Mouse (Mus musculus): ENCODE results near the gene Otx2. TPM values are rescaled to one million over a fixed set of nuclear protein-coding genes. Genes with fewer than 3 reads are reported as not detected.

The Otx2 gene
- total RNA-seq, 2 experiments from 2014 or later, result 0.16 to 0.39 TPM

DNA sequence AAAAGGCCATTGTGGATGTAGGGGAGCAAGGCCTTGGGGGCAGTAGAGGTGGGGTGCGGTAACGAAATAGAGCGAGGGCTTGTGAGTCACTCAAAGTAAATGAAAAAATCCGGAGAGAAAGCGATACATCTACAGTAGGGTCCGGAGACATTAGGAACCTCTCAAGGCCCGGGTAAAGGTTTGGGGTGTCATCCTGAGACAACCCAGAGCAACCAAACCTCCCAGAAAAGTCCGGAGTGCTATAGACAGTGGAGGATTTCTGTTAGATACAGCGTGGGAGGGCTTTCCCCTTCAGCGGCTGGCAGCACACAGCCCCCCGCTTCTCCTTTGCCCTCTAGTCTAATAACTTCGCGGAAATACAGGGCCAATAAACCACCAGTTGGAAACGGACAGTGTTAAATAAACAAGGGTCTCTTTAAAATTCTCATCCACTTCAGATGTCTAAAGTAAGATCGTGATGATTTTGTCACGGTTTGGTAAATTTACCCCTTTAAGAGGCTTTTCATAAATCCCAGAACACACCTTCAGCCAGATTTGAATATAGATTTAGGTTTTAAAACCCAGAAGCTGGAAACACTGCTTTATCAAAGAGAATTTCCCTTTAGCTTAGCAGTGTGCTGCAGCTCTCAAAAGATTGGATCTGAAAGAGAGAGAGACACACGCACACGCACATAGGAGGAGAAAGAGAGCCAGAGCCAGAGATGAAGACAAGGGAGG, 3.9 kb downstream of the Otx2 start:
- no peak for DNase-seq (ENCODE audit: low spot score in 2 of 2)
- intact Hi-C loops (cut with DNase I), result loop anchor here (10.0 kb wide), 1 partner anchor 325 kb away; no protein-coding TSS in a partner anchor

DNA sequence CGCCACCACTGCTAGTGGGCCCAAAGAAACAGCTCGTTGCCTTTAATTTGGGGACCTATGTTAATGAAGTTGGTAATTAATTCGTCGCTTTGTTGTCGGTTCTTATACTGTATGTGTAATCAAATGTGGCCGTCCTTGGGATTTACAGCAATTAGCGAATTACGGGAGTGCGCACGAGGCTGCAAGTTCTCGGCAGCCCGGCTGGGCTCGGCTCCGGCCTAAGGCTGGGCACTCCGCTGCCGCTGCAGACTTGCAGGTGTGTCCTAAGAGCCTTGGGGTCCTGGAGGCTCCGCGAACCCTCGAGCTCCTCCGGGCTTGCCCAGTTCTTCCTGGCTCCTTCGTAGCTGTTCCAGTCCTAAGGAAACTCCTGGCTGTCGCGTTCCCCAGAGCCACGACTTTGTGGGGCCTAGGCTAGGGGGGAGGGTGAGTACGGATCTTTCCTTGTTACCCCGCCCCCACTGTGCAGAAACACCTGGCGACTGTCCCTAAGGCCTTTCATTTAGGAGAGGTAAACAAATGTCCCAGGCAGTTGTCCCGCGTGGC, 4.8 kb downstream of the Otx2 start:
- intact Hi-C loops (cut with DNase I), result loop anchor here (10.0 kb wide), 1 partner anchor 326 kb away; no protein-coding TSS in a partner anchor
- no peak for DNase-seq (ENCODE audit: low spot score in 2 of 2)

DNA sequence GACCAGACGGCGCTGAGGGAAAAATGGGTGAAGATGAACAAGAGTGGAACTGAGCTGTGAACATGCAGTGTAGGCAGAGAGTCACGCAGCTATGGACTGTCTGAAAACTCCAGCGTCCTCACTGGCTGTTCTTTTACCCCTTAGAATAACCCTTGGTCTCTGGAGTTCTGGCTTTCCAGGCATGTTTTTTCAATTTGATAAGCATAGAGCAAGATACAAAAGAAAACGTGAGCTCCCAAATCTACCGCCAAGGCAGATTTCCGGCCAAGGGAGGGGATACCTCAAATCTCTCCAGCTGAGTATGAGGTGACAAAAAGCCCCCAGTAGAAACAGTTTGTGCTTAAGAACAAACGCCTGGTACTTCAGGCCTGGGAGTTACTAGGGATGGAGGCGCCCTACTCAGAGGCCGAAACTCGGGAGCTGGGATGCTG, 5.6 kb downstream of the Otx2 start:
- intact Hi-C loops (cut with DNase I), result loop anchor here (10.0 kb wide), 1 partner anchor 327 kb away; no protein-coding TSS in a partner anchor
- no peak for DNase-seq (ENCODE audit: low spot score in 2 of 2)

DNA sequence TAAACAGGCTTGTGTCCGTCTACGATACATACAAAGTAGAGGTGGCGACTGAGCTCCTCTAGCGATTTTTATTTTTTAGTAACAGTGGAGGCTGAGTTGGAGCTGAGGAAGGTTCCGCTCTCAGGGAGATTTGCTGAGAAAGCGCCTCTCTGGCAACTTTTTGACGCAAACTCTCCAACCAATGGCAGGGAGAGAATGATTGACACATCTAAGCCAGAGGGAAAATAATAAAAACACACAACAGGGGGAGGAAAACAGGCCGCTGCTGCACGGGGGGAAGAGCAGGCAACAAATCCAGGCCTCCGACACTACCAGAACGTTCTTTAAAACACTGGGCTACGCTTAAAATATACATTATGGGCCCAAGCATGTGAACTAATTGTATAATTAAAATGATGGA, 6.2 kb downstream of the Otx2 start:
- no peak for DNase-seq (ENCODE audit: low spot score in 2 of 2)
- intact Hi-C loops (cut with DNase I), result loop anchor here (10.0 kb wide), 1 partner anchor 327 kb away; no protein-coding TSS in a partner anchor

DNA sequence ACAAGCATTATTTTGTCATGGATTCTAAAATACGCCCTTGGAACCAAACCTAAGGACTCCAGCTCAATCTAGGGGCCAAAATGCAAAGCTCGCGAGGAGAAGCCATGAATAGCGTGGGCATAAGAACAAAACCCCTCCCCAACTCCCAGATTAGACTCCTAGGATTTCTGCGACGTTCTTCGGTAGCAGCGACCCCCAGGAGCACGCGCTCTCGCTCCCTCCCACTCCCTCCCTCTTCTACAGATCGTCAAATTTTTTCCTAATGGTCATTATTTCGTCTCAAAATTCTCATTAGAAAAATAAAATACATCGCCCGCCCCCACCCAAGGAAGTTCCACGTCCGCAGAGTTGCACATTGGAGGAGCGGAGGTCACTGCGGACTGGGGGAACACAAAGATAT, 6.8 kb downstream of the Otx2 start:
- DNase-seq (ENCODE audit: low spot score in 2 of 2), result no peak
- intact Hi-C loops (cut with DNase I), result loop anchor here (10.0 kb wide), 1 partner anchor 328 kb away; no protein-coding TSS in a partner anchor

DNA sequence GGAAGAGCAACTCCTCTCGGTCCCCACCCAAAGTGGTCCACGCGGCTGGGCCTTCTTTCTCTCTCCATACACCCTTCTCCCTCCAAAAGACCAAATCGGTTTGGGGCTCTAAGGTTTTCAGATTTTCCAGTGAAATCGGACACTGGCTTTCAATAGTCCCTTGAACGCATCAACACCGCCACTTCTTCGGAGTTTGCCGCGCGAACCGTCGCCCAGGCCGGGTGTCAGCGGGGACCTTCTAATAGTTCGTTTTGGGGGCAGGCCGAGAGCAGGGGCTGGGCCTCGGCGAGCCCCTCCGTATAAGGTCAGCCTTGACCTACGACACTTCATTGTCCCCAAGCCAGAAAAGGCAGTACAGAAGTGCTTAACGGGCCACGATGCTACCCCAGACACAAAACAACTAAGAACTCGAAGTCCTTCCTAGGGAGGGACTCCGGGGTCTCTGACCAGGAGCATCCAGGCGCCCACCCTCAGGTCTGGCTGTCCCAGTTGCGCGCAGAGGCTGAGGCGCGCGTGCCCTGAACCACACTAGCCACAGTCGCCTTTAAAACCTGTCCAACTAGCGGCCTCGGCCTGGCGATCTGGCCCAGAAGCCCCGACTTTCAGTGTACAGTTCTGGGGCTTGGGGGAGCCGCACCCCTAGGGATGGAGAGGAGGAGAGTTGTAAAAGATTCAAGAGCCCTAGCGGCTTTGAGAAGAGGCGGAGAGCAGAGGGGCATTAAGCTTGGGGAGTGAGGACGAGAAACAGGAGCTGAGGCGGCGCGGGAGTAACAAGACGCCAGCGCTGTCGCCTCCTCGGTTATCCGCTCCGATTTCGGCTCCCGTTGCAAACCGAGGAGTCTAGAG, 7.6 kb downstream of the Otx2 start:
- intact Hi-C loops (cut with DNase I), result loop anchor here (10.0 kb wide), 1 partner anchor 329 kb away; no protein-coding TSS in a partner anchor

DNA sequence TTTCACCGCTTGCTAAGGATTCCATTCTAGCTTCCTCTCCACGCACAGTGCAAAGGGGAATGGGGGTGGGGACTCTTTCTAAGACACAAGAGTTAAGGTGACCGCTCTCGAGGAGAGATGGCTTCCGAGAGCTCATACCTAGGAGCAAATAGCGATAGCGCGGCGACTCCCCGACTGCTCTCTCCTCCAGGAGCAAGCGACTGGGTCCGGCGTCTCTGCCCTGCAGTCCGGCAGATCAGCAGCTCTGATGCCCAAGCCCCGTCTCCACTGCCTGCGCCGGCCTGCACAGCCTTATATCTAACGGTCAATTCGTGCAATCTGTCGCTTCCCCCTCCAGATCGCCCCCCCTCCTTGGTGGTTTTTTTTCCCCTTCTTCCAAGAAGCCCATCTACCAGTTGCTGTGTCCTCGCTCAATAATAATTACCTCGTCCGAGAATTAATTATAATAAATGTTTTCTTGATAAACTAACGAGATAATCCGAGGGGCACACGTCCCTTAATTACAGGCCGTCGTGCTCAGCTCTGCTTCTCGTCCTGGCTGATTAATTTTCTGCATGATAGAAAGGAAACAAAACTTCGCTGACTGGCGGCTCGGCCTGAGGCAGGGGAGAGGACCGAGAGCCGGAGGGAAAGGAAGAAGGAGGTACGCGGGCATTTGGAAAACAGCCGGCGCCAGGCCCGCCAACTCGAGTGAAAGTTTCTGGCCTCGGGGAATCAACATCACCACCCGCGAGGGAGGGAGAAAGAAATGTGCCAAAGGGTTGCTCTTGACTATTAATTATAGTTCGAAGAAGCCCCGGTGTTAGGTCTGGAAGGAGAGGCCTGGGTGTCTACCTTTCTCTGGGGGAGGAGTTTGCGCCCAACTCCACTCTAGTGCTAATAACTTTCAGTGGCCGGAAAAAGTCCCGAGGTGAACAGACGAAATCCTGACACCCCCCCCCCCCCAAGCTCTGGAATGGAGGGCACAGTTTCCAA, 8.5 kb downstream of the Otx2 start:
- DNase-seq (ENCODE audit: low spot score in 2 of 2), result no peak

More for the DNA sequence above, 7.6 kb downstream of the Otx2 start:
- DNase-seq (ENCODE audit: low spot score in 2 of 2), result no peak

DNA sequence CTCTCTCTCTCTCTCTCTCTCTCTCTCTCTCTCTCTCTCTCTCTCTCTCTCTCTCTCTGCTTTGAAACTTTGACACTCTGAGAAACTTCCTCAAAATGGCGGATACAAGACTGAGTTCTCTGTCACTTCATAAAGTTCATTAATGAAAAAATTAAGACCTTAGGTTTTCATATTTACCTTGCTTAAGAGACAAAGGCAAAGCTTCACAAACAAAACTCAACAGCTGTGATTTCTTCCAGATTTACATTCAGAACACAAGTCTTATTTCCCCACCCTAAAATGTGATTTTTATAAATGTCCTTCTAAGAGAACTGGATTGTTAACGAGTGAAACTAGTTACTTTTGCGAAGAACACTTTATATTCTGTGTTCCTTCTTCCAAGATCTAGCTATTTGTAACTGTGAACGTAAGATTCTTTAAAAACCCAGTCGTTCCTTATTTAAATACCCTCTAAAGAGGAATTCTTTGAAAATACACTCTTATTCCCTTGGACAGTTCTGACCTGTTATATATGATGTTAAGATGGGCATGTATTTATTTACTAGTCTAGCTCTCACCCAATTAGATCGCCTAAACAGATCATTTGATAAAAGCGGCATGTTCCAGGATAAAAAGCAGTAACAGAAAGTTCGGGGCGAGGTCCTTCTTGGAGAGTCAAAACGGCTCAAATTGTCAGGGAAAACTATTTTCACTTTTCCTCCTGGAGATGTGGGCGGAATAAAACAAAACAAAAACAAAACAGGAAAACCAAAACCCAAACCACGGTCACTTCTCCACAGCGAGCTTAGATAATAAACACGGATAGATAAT, 9.4 kb downstream of the Otx2 start:
- no peak for DNase-seq (ENCODE audit: low spot score in 2 of 2)
- intact Hi-C loops (cut with DNase I), result loop anchor here (10.0 kb wide), 1 partner anchor 331 kb away; no protein-coding TSS in a partner anchor

More for the DNA sequence above, 8.5 kb downstream of the Otx2 start:
- intact Hi-C loops (cut with DNase I), result loop anchor here (10.0 kb wide), 1 partner anchor 330 kb away; no protein-coding TSS in a partner anchor

DNA sequence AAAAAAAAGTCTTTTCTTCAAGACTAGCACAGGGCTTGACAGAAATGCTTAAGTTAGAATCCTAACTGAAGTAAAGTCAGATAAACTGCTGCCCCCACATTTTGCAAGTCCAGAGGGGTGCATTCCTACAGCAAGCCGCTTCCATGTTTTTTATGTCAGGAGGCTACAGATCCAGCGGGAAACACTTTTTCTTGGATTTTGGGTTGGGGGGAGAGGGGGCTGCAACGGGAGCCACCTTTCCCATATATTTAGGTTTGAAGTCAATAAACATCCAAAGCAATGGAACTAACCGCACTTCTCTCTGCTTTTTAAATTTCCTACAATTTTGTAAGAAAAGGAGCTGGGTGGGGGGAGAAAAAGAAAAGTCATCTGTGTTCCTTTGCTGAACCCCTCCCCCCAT, 10.1 kb downstream of the Otx2 start:
- intact Hi-C loops (cut with DNase I), result loop anchor here (10.0 kb wide), 1 partner anchor 331 kb away; no protein-coding TSS in a partner anchor
- no peak for DNase-seq (ENCODE audit: low spot score in 2 of 2)

DNA sequence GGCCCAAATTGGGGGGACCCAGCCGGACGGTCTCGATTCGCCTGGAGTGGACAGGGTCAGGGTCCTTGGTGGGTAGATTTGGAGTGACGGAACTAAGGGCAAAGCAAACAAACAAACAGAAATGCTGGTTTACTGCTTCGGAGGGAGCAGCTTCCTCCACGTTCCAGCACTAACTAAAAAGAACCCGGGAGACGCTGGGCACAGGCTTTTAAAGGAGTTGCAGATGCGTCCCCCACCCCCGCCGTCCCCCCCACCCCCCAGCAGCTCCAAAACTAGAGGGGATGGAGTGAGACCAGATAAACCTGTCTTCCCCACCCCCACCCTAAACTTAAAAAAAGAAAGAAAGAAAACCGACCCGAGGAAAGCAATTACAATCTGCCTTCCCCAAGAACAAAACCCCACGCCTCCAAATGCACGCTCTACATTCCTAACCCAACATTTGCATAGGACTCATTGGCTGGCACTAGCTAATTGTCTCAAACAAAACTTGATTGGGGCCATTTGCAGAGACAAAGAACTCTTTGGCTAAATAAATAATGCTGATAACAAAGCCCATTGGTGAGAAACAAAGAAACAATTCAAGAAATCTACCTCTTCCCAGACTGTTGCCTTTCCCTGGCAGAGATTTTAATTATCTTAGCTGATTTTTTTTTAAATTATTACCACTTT, 10.9 kb downstream of the Otx2 start:
- DNase-seq (ENCODE audit: low spot score in 2 of 2), result no peak
- intact Hi-C loops (cut with DNase I), result loop anchor here (10.0 kb wide), 1 partner anchor 332 kb away; no protein-coding TSS in a partner anchor

DNA sequence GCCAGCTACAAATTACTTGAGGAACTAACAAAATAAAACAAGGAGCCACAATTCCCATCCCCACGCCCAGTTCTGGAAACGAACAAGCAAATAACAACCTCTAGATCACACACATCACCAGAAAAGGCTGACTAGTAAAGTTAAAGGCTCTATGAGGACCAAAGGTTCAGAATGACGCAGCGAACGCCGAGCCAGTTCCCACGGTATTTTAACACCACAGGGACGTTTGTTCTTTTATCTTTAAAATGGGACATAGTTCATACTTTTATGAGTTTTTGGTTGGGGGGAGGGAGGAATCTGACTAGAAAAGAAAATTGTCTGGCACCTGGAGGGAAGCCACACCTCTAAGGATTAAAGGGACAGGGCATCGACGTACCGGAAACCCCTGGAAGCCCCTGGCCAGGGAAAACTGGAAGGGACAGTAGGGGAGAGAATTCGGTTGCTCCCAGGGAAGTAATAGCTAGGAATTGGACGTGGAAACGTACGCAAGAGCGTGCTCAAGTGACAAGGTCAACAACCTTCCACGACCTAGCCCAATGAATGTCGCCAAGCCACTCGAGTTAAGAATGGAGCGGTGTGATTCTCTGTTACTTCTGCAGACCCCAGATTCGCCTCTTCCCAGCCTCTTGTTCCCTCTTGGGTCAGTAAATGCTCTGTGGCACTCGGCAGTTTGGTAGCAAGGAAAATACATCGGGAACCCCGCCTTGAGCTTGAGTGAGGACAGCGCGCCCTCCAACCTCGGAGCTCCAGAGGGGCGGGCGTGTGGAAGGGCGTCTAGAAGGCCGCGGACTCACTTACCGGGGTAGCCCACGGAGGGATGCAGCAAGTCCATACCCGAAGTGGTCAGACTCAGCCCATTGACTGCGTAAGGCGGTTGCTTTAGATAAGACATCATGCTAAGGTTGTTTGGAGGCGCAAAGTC, 11.7 kb downstream of the Otx2 start:
- intact Hi-C loops (cut with DNase I), result loop anchor here (10.0 kb wide), 1 partner anchor 333 kb away; no protein-coding TSS in a partner anchor
- no peak for DNase-seq (ENCODE audit: low spot score in 2 of 2)

DNA sequence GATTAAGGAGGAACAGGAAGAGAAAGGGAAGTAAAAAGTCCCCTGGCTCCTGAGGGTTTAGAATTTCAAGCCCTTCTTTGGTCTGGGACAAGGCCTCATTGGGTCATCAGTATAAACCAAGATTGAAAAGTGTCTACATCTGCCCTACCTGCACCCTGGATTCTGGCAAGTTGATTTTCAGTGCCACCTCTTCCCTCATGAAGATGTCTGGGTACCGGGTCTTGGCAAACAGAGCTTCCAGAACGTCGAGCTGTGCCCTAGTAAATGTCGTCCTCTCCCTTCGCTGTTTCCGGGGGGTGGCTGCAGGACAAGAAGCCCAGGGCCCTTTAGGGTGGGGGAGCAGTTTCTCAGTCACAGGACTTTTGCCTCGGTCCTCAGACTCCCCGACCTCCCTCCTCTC, 12.5 kb downstream of the Otx2 start:
- no peak for DNase-seq (ENCODE audit: low spot score in 2 of 2)
- intact Hi-C loops (cut with DNase I), result loop anchor here (10.0 kb wide), 1 partner anchor 334 kb away; no protein-coding TSS in a partner anchor

DNA sequence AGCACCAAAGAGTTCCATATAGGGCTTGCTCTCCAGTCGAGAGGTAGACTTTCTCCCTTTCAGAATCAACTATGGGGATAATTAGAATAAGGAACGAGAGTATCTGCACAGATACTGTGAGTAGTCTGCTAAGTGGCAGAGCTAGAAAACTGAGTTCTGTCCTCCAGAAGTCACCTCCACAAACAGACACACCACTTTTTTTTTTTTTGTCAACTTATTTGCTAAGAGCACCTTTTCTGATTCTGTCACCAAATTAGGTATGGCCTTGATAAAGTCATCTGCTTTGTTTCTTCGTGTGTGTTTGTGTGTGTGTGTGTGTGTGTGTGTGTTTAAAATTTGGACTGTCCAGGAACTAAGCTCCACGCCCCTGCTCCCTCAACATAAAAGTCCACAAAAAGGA, 13.0 kb downstream of the Otx2 start:
- DNase-seq (ENCODE audit: low spot score in 2 of 2), result no peak
- intact Hi-C loops (cut with DNase I), result loop anchor here (10.0 kb wide), 1 partner anchor 334 kb away; no protein-coding TSS in a partner anchor

DNA sequence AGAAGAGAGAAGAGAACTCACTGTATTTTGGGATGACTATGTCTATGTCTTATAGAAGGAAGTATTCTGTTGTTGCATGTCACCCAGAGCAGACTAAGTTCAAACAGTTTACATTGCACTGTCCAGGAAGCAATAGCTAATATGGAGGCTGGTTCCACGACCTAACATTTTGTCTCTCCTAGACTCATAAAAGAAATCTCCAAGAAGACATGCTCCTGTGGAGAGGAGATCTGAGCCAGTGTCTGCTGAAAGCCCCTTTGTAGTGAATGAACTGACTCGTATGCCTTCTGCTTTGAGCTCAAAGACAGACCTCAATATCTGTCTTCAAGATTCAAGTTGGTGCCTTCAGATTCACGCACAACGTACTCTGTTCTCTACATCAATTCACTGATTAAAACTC, 14.0 kb downstream of the Otx2 start:
- intact Hi-C loops (cut with DNase I), result loop anchor here (5.0 to 10.0 kb wide), 2 partner anchors 78 to 335 kb away; no protein-coding TSS in a partner anchor
- no peak for DNase-seq (ENCODE audit: low spot score in 2 of 2)

DNA sequence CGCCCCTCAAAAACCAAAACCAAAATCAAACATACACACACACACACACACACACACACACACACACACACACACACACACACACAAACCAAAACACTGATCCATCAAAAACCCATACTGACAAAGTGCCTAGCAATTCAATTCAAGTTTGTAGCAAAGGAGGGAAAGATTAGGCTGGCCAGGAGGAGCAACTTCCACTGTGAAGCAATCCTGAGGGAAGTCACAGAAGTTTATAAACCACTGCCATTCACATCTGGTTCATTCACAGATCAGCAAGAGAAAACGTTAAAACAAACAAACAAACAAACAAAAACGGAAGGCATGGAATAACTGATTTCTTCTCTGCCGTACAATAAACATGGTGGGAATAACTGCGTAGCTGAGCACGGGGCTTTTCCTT, 16.4 kb downstream of the Otx2 start:
- intact Hi-C loops (cut with DNase I), result loop anchor here (5.0 kb wide), 1 partner anchor 80 kb away; no protein-coding TSS in a partner anchor
- no peak for DNase-seq (ENCODE audit: low spot score in 2 of 2)

DNA sequence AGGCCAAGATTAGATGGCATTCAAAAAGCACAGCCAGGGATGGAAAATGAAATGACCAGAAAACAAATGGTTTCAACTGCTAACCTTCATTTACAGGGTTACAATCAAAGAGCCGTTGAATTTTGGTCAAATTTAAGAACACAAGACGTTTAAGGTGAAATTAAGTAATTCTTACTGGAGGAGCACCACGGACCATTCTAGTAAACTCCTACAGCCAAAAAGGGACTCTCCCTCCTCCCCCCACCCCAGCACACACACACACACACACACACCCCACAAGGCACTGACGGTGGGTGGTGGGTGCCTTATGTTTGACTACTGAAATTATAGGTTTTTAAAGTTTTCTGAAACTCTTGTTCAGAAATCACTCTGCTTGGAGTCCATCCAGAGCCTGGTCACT, 16.9 kb downstream of the Otx2 start:
- intact Hi-C loops (cut with DNase I), result loop anchor here (5.0 kb wide), 1 partner anchor 81 kb away; no protein-coding TSS in a partner anchor
- DNase-seq (ENCODE audit: low spot score in 2 of 2), result no peak

All from left cerebral cortex, postnatal 36 days (tissue).